ENCODE assay signal across 15 mouse cellular contexts in the genomic region with DNA sequence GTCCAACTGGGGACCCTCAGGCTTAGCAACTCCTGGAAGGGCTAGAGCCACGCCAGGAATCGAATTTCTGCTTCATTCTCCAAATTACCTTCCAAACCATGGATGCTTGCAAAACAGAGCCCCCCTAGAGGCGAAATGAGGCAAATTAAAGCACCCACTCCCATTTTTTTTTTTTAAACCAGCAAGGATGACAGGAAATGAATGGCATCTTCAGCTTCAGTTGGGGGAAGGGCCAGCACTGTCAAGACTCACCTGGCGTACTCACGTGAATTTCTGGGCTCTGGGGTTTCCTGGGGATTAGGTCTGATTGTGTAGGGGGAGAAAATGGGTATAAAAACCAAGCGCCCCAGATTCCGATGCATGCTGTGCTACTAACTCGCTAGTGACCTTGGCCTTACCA. TPM values are rescaled to one million over a fixed set of nuclear protein-coding genes. Genes with fewer than 3 reads are reported as not detected.
DNase-seq lines count a peak whose midpoint lies in the region; ATAC-seq and TF ChIP-seq lines count a peak whose summit lies in the region.
"Had no signal": no experiment of that assay in that cellular context is flagged by ENCODE, and none has a peak within 500 bp of the region (broad histone marks: within the 10 kb centered on the region; RNA-seq: fewer than 3 reads in every experiment).

No protein-coding gene starts in this region.

- peaks cover 10% of the 10 kb centered on the region for H3K4me1 ChIP-seq in forebrain, embryonic 12.5 days
- H3K4me1 ChIP-seq in hindbrain, embryonic 16.5 days (ENCODE audit: control insufficient read depth, insufficient read depth, low read depth, low read length), result peaks cover 12% of the 10 kb centered on the region
- no peaks in the 10 kb centered on the region for H3K4me1 ChIP-seq in neural tube, embryonic 14.5 days (ENCODE audit: control insufficient read depth, insufficient read depth, low read length)

- peak overlapping the region; percentile 94 for H3K27ac ChIP-seq in left cerebral cortex, adult 2 months
- H3K27ac ChIP-seq in forebrain, embryonic 12.5 days, result no peak overlapping the region
- H3K27ac ChIP-seq in hindbrain, embryonic 16.5 days (ENCODE audit: low read depth, low read length), result no peak overlapping the region; the same call in 1 of the 2 replicates
- no peak overlapping the region for H3K27ac ChIP-seq in neural tube, embryonic 14.5 days (ENCODE audit: low read depth, low read length)
- H3K27ac ChIP-seq: heart, embryonic 15.5 days; limb, embryonic 12.5 days had no signal

- H3K27me3 ChIP-seq in forebrain, embryonic 12.5 days, result peaks cover 63% of the 10 kb centered on the region
- no peaks in the 10 kb centered on the region for H3K27me3 ChIP-seq in hindbrain, embryonic 16.5 days (replicated peaks; ENCODE audit: control insufficient read depth, insufficient read depth, low read length)
- H3K27me3 ChIP-seq in neural tube, embryonic 14.5 days (ENCODE audit: control insufficient read depth, insufficient read depth, low read length), result no peaks in the 10 kb centered on the region

- H3K4me3 ChIP-seq in left cerebral cortex, adult 2 months, result peak overlapping the region; percentile 85
- H3K4me3 ChIP-seq in forebrain, embryonic 12.5 days (replicated peaks), result peak overlapping the region; percentile 71
- peak overlapping the region; percentile 74 for H3K4me3 ChIP-seq in hindbrain, embryonic 16.5 days (ENCODE audit: low read length)
- H3K4me3 ChIP-seq in neural tube, embryonic 14.5 days (ENCODE audit: low read depth, low read length), result peak overlapping the region; percentile 78
- H3K4me3 ChIP-seq: erythroblast, embryonic 14.5 days had no signal

- H3K4me2 ChIP-seq in forebrain, embryonic 12.5 days, result peak overlapping the region; percentile 86
- H3K4me2 ChIP-seq in hindbrain, embryonic 16.5 days (ENCODE audit: low read length), result peak overlapping the region; percentile 82
- peak overlapping the region; percentile 73 for H3K4me2 ChIP-seq in neural tube, embryonic 14.5 days (ENCODE audit: low read depth, low read length)

- no peaks in the 10 kb centered on the region for H3K9me3 ChIP-seq in forebrain, embryonic 12.5 days
- H3K9me3 ChIP-seq in hindbrain, embryonic 16.5 days (ENCODE audit: control insufficient read depth, low read length), result no peaks in the 10 kb centered on the region
- H3K9me3 ChIP-seq in neural tube, embryonic 14.5 days (ENCODE audit: control insufficient read depth, low read length), result no peaks in the 10 kb centered on the region
- H3K9me3 ChIP-seq: heart, embryonic 15.5 days; limb, embryonic 12.5 days had no signal

- intact Hi-C loops in left cerebral cortex, adult 2 months (cut with DNase I), result loop anchor here (5.0 kb wide), 2 partner anchors 34 to 49 kb away; no protein-coding TSS in a partner anchor

- no peak overlapping the region for H3K9ac ChIP-seq in forebrain, embryonic 12.5 days
- peak overlapping the region; percentile 90 for H3K9ac ChIP-seq in hindbrain, embryonic 16.5 days (ENCODE audit: low read depth, low read length)
- H3K9ac ChIP-seq in neural tube, embryonic 14.5 days (replicated peaks; ENCODE audit: low read depth, low read length), result peak overlapping the region; percentile 91

- 38% methylated on average over 8 of the region's 8 CpGs for WGBS in forebrain, embryonic 12.5 days
- WGBS in hindbrain, embryonic 16.5 days, result 31% methylated on average over 8 of the region's 8 CpGs
- 36% methylated on average over 8 of the region's 8 CpGs for WGBS in neural tube, embryonic 14.5 days

- TF ChIP-seq CTCF in left cerebral cortex, adult 2 months (IDR thresholded peaks at IDR 0.05), result peak; percentile 17

- ATAC-seq in forebrain, embryonic 12.5 days (ENCODE audit: low FRiP score), result no peak
- ATAC-seq in hindbrain, embryonic 16.5 days, result no peak
- no peak for ATAC-seq in neural tube, embryonic 14.5 days (ENCODE audit: low read depth)

- no peaks in the 10 kb centered on the region for H3K36me3 ChIP-seq in forebrain, embryonic 12.5 days (replicated peaks)
- no peaks in the 10 kb centered on the region for H3K36me3 ChIP-seq in hindbrain, embryonic 16.5 days (ENCODE audit: control insufficient read depth, insufficient read depth, low read length)
- no peaks in the 10 kb centered on the region for H3K36me3 ChIP-seq in neural tube, embryonic 14.5 days (ENCODE audit: control insufficient read depth, insufficient read depth, low read length)
- H3K36me3 ChIP-seq: heart, embryonic 15.5 days; limb, embryonic 12.5 days had no signal

- no peak for DNase-seq in left cerebral cortex, adult 2 months (ENCODE audit: extremely low spot score in 1 of 2, low spot score in 2 of 2)
- DNase-seq in left cerebral cortex, adult 18-20 months (ENCODE audit: low spot score in 2 of 2), result no peak
- DNase-seq in T-cell, adult 2 months (ENCODE audit: low spot score), result no peak
- DNase-seq in heart, adult 18-20 months, result no peak
- no peak for DNase-seq in urinary bladder, postnatal 36 days (ENCODE audit: low spot score in 2 of 2)
- DNase-seq: gastrocnemius, postnatal 14 days; kidney, adult 11 months; lung, adult 2 months; thymus, adult 18-20 months had no signal

RNA-seq across cellular contexts. Expression of a gene that starts 2.2 kb away (rescaled TPM):
- 100 to 1,000 TPM; 171 to 187 TPM for total RNA-seq in left cerebral cortex, adult 2 months (2021)
- 100 to 1,000 TPM; 187 to 189 TPM for total RNA-seq in left cerebral cortex, adult 18-20 months (2021)
- 30.6 and 34.5 TPM in 2 replicates for polyA plus RNA-seq in forebrain, embryonic 12.5 days (2016; fragmentation: Nextera tagmentation; extraction: Ambion mirVana)
- 181 and 198 TPM in 2 replicates for polyA plus RNA-seq in hindbrain, embryonic 16.5 days (2015; fragmentation: Nextera tagmentation; extraction: Ambion mirVana)
- 152 and 182 TPM in 2 replicates for polyA plus RNA-seq in neural tube, embryonic 14.5 days (2014; fragmentation: Nextera tagmentation; extraction: Ambion mirVana)
- not detected for total RNA-seq in heart, adult 18-20 months (2021)
- total RNA-seq: gastrocnemius, postnatal 14 days had no signal
- polyA plus RNA-seq: erythroblast, embryonic 14.5 days had no signal

Comparison
In these comparisons a context has a peak if more than half of its experiments do, and no peak if none do; other contexts are left out.
1. RNA of a gene that starts 2.2 kb away (total RNA-seq): 187 to 189 TPM in left cerebral cortex, adult 18-20 months and 171 to 187 TPM in left cerebral cortex, adult 2 months; not detected in heart, adult 18-20 months; every median in the first group is over 100 times any median in the second.
2. Peak in every context shown above with its lines, with median percentiles within 50 percentile points of each other: H3K4me3 ChIP-seq and H3K4me2 ChIP-seq.